Mouse (Mus musculus) thymus, postnatal 36 days (tissue): ENCODE measurements at regions not wholly inside any gene's neighbourhood (a gene's known extent, or its start where the extent isn't known, plus 50 kb on each side); places are given as distances from the start of the nearest gene placed in this dataset.

Experiments
- DNase-seq, 2 experiments: peaks; one replicate each; pipeline ENCODE4 v3.0.0; 2022; ENCODE audit warnings: mixed read lengths in 2 of 2

DNA sequence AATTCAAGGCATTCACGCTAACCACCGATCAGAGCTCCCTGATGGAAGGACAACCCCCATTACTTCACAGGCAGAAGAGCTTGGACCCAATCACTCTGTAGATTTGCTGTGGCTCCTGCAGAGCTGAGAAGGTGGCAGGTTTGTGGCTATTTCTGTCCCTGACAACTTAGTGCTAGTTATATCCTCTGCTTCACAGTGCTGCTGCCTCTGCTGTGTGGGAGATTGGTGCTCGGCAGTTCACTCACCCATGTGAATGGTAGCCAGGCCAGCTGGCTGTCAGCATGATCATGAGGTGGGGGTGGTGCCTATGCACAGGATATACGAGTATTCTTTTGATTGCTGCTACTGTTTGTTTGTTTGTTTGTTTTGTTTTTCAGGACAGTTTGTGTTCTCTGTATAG, 113.9 kb downstream of the Gm10131 start:
- no peak for DNase-seq

- no peak for DNase-seq
Measured at GRCm38 (mm10) chr8:33992946-33993345, 118.6 kb downstream of the Gm10131 start.

- DNase-seq: no peak
Measured at GRCm38 (mm10) chr8:33991917-33992875, 119.3 kb downstream of the Gm10131 start.

DNA sequence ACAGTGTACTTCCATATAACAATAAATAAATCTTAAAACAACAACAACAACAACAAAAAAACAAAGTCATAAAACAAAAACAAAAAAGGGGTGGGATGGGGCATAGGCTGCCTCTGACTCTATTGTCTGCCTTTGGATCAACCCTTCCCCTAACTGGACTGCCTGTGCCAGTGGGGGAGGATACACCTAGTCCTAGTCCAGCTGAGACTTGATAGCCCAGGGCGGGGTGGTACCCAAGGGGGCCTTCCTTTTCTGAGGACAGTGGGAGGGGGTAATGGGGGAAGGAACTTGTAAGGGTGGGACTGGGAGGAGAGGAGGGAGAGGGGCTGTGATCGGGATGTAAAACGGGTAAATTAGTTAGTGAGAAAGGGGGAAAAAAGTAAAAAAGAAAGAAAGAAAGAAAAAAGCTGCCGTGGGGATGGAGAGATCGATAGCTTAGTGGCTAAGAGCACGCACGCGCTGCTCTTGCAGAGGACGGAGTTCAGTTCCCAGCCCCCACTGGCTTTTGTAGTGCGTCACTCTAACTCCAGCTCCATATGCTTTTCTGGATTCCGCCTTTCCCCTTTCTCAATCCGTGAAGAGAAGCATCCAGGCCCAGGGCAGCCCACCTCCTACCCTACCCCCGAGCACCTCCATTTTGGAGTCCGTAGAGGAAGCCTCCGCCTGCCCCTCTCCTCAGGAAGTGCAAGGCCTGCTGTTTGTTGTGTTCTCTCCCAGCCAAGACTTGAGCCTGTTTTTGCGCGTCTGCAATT, 120.2 kb downstream of the Gm10131 start:
- DNase-seq: no peak

- DNase-seq: no peak
Measured at GRCm38 (mm10) chr8:33990039-33990438, 121.5 kb downstream of the Gm10131 start.

- no peak for DNase-seq
Measured at GRCm38 (mm10) chr8:33987755-33988104, 123.8 kb downstream of the Gm10131 start.

- no peak for DNase-seq
Measured at GRCm38 (mm10) chr8:33987091-33987754, 124.3 kb downstream of the Gm10131 start.

GRCm38 (mm10) chr8:33986657-33987056, 124.9 kb downstream of the Gm10131 start:
- no peak for DNase-seq

DNA sequence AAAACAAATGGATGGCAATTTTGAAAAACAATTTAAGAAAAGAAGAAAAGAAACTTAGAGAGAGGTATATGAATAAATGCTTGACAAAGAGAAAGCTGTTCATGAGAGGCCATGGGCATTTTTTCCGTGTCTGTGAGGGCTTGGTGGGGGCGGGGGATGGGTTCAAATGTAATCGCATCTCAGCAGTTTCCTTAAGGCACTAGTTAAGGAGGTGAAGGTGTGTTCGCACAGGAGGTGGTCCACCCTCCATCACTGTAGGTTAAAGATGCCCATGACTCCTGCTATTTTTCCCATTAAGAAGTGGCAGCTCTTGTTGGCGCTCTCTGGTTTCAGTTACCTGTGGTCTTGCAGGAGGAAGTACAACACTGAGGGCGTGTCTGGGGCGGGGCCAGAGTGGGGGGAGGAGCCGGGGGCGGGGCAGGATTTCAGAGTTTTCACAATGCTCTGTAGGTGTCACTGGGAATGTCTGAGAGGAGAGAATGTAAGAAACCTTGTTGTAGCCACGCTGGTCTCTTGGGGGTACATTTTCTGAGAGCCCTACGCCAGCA, 126.0 kb downstream of the Gm10131 start:
- peak; percentile 10 to 13 for DNase-seq

DNA sequence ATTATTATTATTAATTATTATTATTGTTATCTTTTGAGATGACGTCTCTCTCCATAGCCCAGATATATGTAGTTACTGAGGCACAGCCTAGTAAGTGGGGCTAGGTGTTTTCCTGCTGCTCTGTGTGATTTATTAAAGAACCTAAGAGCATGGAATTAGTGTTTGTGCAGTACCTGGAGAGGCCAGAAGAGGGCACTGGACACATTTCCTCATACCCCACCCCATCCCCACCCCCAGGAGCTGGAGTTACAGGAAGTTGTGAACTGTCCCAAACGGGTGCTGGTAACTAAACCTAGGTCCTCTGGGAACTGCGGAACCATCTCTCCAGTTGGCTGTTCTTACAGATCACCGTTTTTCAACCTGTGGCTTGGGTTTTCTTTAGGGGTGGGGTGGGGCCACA, 129.9 kb downstream of the Gm10131 start:
- peak; percentile 14 to 30 for DNase-seq

- no peak for DNase-seq
Measured at GRCm38 (mm10) chr8:33980999-33981398, 130.5 kb downstream of the Gm10131 start.
